Mouse (Mus musculus): ENCODE data around the gene Cmip.

The Cmip gene

GRCm38 (mm10) chr8:117498179-117498914 is 241.5 kb downstream of the Cmip start, which contains the start of gene Plcg2:
TSS of gene Plcg2 (plus strand) at chr8:117498291.
- CTCF ChIA-PET: interaction anchor here (1.0 kb wide), 1 partner anchor 11 kb away, joined by 3 read pairs; no protein-coding TSS in a partner anchor

DNA sequence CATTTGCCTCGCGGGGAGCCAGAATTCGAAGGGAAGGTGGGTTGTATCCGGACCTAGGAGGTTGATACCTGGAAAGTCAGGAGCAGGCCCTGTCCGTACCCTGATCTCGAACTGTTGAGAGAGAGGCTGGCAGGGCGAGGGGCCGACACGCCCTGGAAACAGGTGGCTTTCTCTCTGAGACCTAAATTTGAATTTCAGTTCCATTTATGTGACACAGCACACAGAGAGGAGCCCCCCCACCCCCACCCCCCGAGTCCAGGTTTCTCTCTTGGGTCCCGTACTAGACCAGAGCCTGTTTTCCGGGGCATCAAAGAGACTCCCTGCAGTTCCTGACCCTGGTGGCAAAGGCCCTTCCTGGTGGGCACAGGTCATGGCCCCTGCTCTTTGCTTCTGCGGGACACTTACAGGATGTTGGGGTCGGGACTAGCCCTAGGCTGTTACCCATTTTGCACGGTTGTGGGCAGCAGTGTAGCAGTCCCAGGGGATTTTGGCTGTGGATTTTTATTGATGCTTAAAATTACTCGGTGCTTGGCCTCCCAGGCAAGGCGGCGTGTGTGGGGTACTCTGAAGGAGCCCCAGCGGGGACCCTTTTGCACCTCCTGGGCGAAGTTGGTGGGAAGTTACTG is 242.2 kb downstream of the Cmip start:
- CTCF ChIA-PET: no interaction called here

DNA sequence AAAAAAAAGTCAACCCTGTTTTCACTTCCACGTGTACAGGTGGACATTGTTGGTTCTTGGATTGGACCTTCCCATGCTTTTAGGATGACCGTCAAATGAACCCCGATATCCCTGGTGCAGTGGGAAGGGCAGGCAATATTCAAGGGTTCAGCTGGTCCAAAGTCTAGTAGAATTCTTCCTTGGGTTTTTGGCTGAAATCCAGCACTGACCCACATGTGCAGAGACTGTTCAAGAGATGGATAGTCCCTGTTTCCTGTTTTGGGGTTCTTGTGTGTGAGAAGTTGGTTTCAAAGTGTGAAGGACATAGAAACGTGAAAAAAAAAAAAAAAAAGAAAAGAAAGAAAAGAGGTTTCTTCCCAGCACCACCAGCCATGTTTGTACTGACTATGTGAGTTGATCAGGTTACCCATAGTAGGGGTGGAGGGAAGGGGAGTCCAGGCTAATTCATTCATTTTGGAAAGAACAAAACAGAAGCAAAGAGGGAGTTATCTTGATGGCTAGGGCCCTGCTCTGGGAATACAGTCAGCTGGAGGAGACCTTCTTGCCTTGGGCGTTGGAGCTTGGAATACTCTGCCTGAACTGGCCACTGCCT is 243.5 kb downstream of the Cmip start:
- CTCF ChIA-PET: interaction anchor here (0.7 to 1.1 kb wide), 3 partner anchors 10 to 19 kb away, joined by 3 to 5 read pairs (median 4); no protein-coding TSS in a partner anchor

DNA sequence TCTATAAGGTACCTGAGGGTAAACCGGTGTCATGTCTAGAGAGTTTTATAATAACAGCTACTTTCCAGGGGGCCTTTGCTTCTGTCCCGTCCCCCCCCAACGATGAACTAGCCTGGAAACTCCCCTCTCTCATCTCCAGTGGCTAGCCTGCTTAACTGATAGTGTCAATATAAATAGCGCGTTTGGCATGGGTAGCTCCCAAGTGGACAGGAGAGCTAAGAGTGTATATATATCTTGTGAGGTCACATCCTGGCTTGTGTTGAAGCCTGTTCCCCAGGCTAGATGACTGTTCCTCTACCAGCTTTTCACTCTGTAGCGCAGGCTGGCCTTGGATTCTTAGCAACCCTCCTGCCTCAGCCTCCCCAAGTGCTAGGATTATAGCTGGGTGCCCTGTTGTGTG is 244.5 kb downstream of the Cmip start:
- CTCF ChIA-PET: interaction anchor here (0.7 to 0.9 kb wide), 2 partner anchors 72 to 239 kb away, joined by 3 read pairs; no protein-coding TSS in a partner anchor

GRCm38 (mm10) chr8:117503405-117504069 is 246.7 kb downstream of the Cmip start:
- CTCF ChIA-PET: no interaction called here

DNA sequence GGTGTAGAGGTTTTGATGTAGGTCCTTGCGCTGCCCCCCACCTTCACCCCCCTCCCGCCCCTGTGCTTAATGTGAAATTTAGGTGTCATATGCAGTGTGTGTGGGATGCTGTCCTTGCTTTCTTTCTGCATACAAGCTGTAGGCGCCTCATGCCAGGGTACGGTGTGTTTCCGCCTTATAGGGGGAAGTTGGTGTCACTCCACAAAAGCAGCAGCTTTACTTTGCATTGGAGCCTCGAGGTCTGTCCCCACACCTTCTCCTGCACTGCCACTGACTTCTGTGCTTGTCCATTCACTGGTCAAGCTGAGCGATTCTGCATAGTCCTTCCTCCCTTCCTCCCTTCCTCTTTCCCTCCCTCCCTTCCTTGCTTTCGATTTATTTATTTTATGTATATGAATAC is 250.8 kb downstream of the Cmip start:
- CTCF ChIA-PET: interaction anchor here (1.7 kb wide), 1 partner anchor 39 kb away, joined by 3 read pairs; no protein-coding TSS in a partner anchor

Data from spleen, embryonic (tissue).